Mouse (Mus musculus) limb, embryonic 14.5 days (tissue): Measurements from ENCODE around the gene Pkdrej. TPM values are rescaled to one million over a fixed set of nuclear protein-coding genes. Genes with fewer than 3 reads are reported as not detected.
"Not testable (repeated sequence)": the region's sequence is repeated elsewhere in the genome, so short reads cannot be mapped to it uniquely, and the experiment has no call there.

Experiments
- ATAC-seq: fragments of 200-750 bp; cut with Nextera tagmentation; 2 replicates; pipeline ENCODE4 v1.8.0; 2017; ENCODE audit warnings: low read depth, moderate number of reproducible peaks, moderate TSS enrichment; ENCODE audit not compliant: low FRiP score
- DNase-seq: peaks from one replicate; pipeline ENCODE4 v3.0.0-alpha.2; 2015; ENCODE audit warnings: low spot score
- H3K27ac ChIP-seq: fragments of 300-500 bp; sonication (generic); replicated peaks from 2 replicates; pipeline ENCODE4 v1.5.1; 2014; ENCODE audit warnings: low read depth, mild to moderate bottlenecking, low read length, moderate library complexity, mixed read lengths
- H3K27me3 ChIP-seq: fragments of 300-500 bp; sonication (generic); 2 replicates; pipeline ENCODE4 v1.6.1; 2014; ENCODE audit warnings: low read length, mixed read lengths; ENCODE audit not compliant: control insufficient read depth, insufficient read depth
- H3K36me3 ChIP-seq: fragments of 300-500 bp; sonication (generic); 2 replicates; pipeline ENCODE4 v1.6.1; 2014; ENCODE audit warnings: mild to moderate bottlenecking, low read length, moderate library complexity, mixed read lengths; ENCODE audit not compliant: control insufficient read depth, insufficient read depth
- H3K4me1 ChIP-seq: fragments of 300-500 bp; sonication (generic); 2 replicates; pipeline ENCODE4 v1.6.1; 2014; ENCODE audit warnings: antibody characterized with exemption, low read length, mixed read lengths; ENCODE audit not compliant: control insufficient read depth, insufficient read depth
- H3K4me2 ChIP-seq: fragments of 300-500 bp; sonication (generic); replicated peaks from 2 replicates; pipeline ENCODE4 v1.6.1; 2014; ENCODE audit warnings: low read depth, mild to moderate bottlenecking, low read length, moderate library complexity; ENCODE audit not compliant: severe bottlenecking
- H3K4me3 ChIP-seq: fragments of 300-500 bp; sonication (generic); replicated peaks from 2 replicates; pipeline ENCODE4 v1.5.1; 2014; ENCODE audit warnings: low read length
- H3K9ac ChIP-seq: fragments of 300-500 bp; sonication (generic); 2 replicates; pipeline ENCODE4 v1.6.1; 2014; ENCODE audit warnings: mild to moderate bottlenecking, low read depth, low read length, moderate library complexity; ENCODE audit not compliant: severe bottlenecking
- H3K9me3 ChIP-seq: fragments of 300-500 bp; sonication (generic); 2 replicates; pipeline ENCODE4 v1.6.1; 2016; ENCODE audit warnings: low read length; ENCODE audit not compliant: control insufficient read depth
- POLR2A ChIP-seq: fragments of 200-500 bp; IDR thresholded peaks from 2 replicates; pipeline ENCODE4 v1.8.0; 2012; ENCODE audit warnings: inconsistent platforms, mild to moderate bottlenecking, moderate library complexity, borderline replicate concordance; ENCODE audit not compliant: insufficient read depth, insufficient read length; ENCODE audit errors: extremely low read depth
- WGBS: fragments of 180-500 bp; shearing (Covaris S2); extraction: QIAGEN DNeasy Blood & Tissue Kit; methylation state at CpG from one replicate; pipeline ENCODE4 v1.1.7; 2014; 5-methylcytosine and 5-hydroxymethylcytosine counted together
- polyA plus RNA-seq, 2 experiments: library from polyadenylated mRNA; depleted of rRNA in 1 of 2; stranded (reverse) in 1 of 2; unstranded in 1 of 2; fragments of >200 nt; fragmentation: Nextera tagmentation in 1 of 2; extraction: Ambion mirVana in 1 of 2; gene quantifications; 2 replicates each; pipeline versions ENCODE4 v1.2.1 to v1.2.3; 2012 to 2014

Gene Pkdrej
- polyA plus RNA-seq (2012; rRNA removed) (0.38 and 0.42 TPM in 2 replicates), polyA plus RNA-seq (2014; fragmentation: Nextera tagmentation; extraction: Ambion mirVana) (0.25 and 0.36 TPM in 2 replicates)

DNA sequence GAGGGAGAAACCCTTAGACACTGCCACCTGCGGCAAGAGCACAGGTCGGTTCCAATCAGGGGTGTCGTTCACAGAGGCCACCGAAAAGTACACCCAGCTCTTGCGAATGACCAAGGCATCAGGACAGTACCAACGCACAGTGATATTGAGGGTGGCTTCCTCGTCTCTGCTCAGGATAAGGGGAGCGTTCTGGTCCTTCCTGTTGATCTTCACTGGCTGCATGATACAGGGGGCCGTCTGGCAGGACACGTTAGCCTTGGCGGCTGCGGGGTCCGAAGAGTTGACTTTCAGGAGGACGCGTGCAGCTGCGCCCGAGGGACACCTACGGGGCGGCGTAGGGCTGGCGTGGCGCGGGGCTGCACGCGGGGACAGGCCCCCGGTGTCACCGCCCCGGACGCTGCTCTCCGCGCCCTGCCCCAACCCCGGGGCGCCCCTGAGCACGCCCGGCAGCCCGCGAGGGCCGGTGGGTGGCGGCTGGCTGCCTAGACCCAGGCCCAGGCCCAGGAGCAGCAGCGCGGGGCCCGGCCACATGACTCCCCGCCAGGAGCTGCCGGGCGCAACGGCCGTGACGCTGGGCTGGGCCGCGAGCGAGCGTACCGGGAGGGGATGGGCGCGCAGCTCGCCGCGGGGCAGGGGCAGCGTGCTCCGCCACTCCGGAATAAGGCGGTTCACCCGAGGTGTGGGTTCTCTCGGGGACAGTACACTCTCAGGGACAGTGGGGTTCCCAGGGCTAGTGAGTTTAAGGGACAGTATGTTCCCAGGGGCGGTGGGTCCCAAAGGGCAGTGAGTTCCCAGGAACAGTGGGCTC, at the start of gene Pkdrej:
Gene Pkdrej (minus strand): TSS at position 532 of the 808 bp plus-strand sequence.
- H3K27ac ChIP-seq, result no peak within 1 kb of the TSS
- H3K4me1 ChIP-seq, result no peaks in the 10 kb centered on the region
- ATAC-seq, result peak; percentile 83
- H3K4me2 ChIP-seq, result peak within 1 kb of the TSS; percentile 96
- H3K27me3 ChIP-seq, result 0 out of 2 replicates have a peak, but pooled peaks cover 5% of the 10 kb centered on the region
- no peaks in the 10 kb centered on the region; the same call in 1 of the 2 replicates for H3K9me3 ChIP-seq
- TF ChIP-seq POLR2A, result no peak
- peak within 1 kb of the TSS; percentile 81 for H3K9ac ChIP-seq
- WGBS, result 2% methylated on average over 56 of the region's 65 CpGs
- DNase-seq, result no peak
- peak within 1 kb of the TSS; percentile 49 for H3K4me3 ChIP-seq
- H3K36me3 ChIP-seq, result no peaks in the 10 kb centered on the region

GRCm38 (mm10) chr15:85867696-85868095, 46.2 kb upstream of the Pkdrej start:
- Histone ChIP-seq H3K4me1 (no peaks in the 10 kb centered on the region), H3K4me2 (no peak overlapping the region), H3K36me3 (peaks cover 80% of the 10 kb centered on the region), H3K27ac (no peak overlapping the region), H3K27me3 (no peaks in the 10 kb centered on the region), H3K9ac (no peak overlapping the region), H3K4me3 (no peak overlapping the region), H3K9me3 (no peaks in the 10 kb centered on the region)
- DNase-seq (peak; percentile 60), ATAC-seq (no peak)
- no peak for TF ChIP-seq POLR2A
- 49% methylated on average over 6 of the region's 6 CpGs for WGBS

DNA sequence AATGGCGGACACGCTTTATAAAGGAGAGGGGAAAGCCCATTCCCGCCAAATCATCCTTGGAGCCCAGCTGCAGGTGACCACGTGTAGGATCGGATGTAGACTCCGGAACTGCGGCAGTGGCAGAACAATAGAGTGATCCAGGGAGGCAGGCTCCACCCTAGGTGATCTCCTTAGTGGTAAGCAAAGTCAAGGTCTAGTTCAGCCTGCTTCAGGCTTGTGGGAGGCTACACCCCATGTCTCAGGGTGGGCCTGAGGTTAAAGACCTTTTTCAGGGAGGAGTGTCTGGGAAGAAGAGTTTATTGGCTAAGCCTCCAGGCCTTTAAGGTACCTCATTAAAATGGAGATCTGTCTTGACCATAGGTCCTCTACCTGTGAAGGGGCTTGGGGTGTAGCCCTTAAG, 44.4 kb upstream of the Pkdrej start:
- not testable (repeated sequence) for H3K9ac ChIP-seq, H3K4me1 ChIP-seq, DNase-seq, H3K27me3 ChIP-seq, H3K27ac ChIP-seq, H3K4me3 ChIP-seq, H3K4me2 ChIP-seq, ATAC-seq, H3K9me3 ChIP-seq
- 89% methylated on average over 7 of the region's 7 CpGs for WGBS
- peaks cover 75% of the 10 kb centered on the region for H3K36me3 ChIP-seq

GRCm38 (mm10) chr15:85859490-85860031, 38.0 kb upstream of the Pkdrej start, which contains the start of gene Gtse1:
Gene Gtse1, plus strand, starts transcription at chr15:85859745.
- Histone ChIP-seq H3K9ac (peak within 1 kb of the TSS; percentile 73), H3K4me2 (peak within 1 kb of the TSS; percentile 90), H3K9me3 (no peaks in the 10 kb centered on the region), H3K4me3 (peak within 1 kb of the TSS; percentile 74), H3K36me3 (peaks cover 30% of the 10 kb centered on the region), H3K27ac (0 out of 2 replicates have a peak within 1 kb of the TSS, but pooled peaks have one; percentile 33), H3K27me3 (no peaks in the 10 kb centered on the region), H3K4me1 (peaks cover 18% of the 10 kb centered on the region)
- ATAC-seq (peak; percentile 99), DNase-seq (peak; percentile 99)
- TF ChIP-seq POLR2A, result peak; percentile 52; the same call in 1 of the 2 replicates
- 0% methylated on average over 42 of the region's 42 CpGs for WGBS

- 0 out of 2 replicates have a peak overlapping the region, but pooled peaks have one; percentile 33 for H3K27ac ChIP-seq
- WGBS, result 10% methylated on average over 15 of the region's 15 CpGs
- no peak for TF ChIP-seq POLR2A
- peak overlapping the region; percentile 73 for H3K9ac ChIP-seq
- H3K9me3 ChIP-seq, result no peaks in the 10 kb centered on the region
- H3K4me3 ChIP-seq, result peak overlapping the region; percentile 74
- ATAC-seq, result peak; percentile 2; the same call in 1 of the 2 replicates
- H3K27me3 ChIP-seq, result no peaks in the 10 kb centered on the region
- H3K4me1 ChIP-seq, result peaks cover 18% of the 10 kb centered on the region
- DNase-seq, result peak; percentile 6
- peaks cover 25% of the 10 kb centered on the region for H3K36me3 ChIP-seq
- peak overlapping the region; percentile 86 for H3K4me2 ChIP-seq
Measured at GRCm38 (mm10) chr15:85858980-85859489, 37.5 kb upstream of the Pkdrej start.
